Mouse (Mus musculus) kidney, postnatal 25 days (tissue): Measurements from ENCODE around the gene Crb1.
"Not testable (repeated sequence)": the region's sequence is repeated elsewhere in the genome, so short reads cannot be mapped to it uniquely, and the experiment has no call there.

ENCODE experiments used
- DNase-seq, 2 experiments: peaks; one replicate each; pipeline ENCODE4 v3.0.0; 2021; ENCODE audit warnings: mixed read lengths in 2 of 2

The Crb1 gene

GRCm38 (mm10) chr1:139376638-139377286, at the start of gene Crb1:
TSS of gene Crb1 (minus strand) at chr1:139377100.
- DNase-seq: peak in 1 of 2 experiments; percentile 2

GRCm38 (mm10) chr1:139425006-139425405, 48.1 kb upstream of the Crb1 start:
- peak in 1 of 2 experiments; percentile 34 for DNase-seq

GRCm38 (mm10) chr1:139423931-139424330, 47.0 kb upstream of the Crb1 start:
- no peak for DNase-seq

GRCm38 (mm10) chr1:139422941-139423340, 46.0 kb upstream of the Crb1 start:
- peak; percentile 72 to 74 for DNase-seq

- peak; percentile 82 to 93 for DNase-seq
Measured at GRCm38 (mm10) chr1:139421875-139422791, 45.2 kb upstream of the Crb1 start, which contains the start of gene Zbtb41. TSS of gene Zbtb41 (plus strand) at chr1:139422288.

GRCm38 (mm10) chr1:139421521-139421874, 44.6 kb upstream of the Crb1 start:
- DNase-seq: no peak

GRCm38 (mm10) chr1:139413465-139413864, 36.6 kb upstream of the Crb1 start:
- no peak for DNase-seq

GRCm38 (mm10) chr1:139412365-139412764, 35.5 kb upstream of the Crb1 start:
- not testable (repeated sequence) for DNase-seq

GRCm38 (mm10) chr1:139407701-139408100, 30.8 kb upstream of the Crb1 start:
- DNase-seq: no peak

GRCm38 (mm10) chr1:139405766-139406165, 28.9 kb upstream of the Crb1 start:
- no peak for DNase-seq

GRCm38 (mm10) chr1:139396589-139396988, 19.7 kb upstream of the Crb1 start:
- DNase-seq: peak; percentile 54 to 65

- DNase-seq: no peak
Measured at GRCm38 (mm10) chr1:139391747-139392146, 14.8 kb upstream of the Crb1 start.

GRCm38 (mm10) chr1:139379621-139379984, 2.7 kb upstream of the Crb1 start:
- no peak for DNase-seq

GRCm38 (mm10) chr1:139378861-139379620, 2.1 kb upstream of the Crb1 start:
- DNase-seq: peak; percentile 8 to 45

GRCm38 (mm10) chr1:139375900-139376299, 1.0 kb downstream of the Crb1 start:
- DNase-seq: no peak

GRCm38 (mm10) chr1:139371341-139371740, 5.6 kb downstream of the Crb1 start:
- no peak for DNase-seq

GRCm38 (mm10) chr1:139348566-139348965, 28.3 kb downstream of the Crb1 start:
- no peak for DNase-seq

GRCm38 (mm10) chr1:139346602-139347371, 30.1 kb downstream of the Crb1 start:
- DNase-seq: no peak

- DNase-seq: no peak
Measured at GRCm38 (mm10) chr1:139346030-139346601, 30.8 kb downstream of the Crb1 start.

GRCm38 (mm10) chr1:139340178-139340859, 36.6 kb downstream of the Crb1 start:
- DNase-seq: no peak

GRCm38 (mm10) chr1:139336997-139337396, 39.9 kb downstream of the Crb1 start:
- no peak for DNase-seq
